Comparison of ENCODE assay signal across 9 mouse cellular contexts in genomic region chr16:91303776-91304709, GRCm38 (mm10). TPM values are rescaled to one million over a fixed set of nuclear protein-coding genes. Genes with fewer than 3 reads are reported as not detected.
DNase-seq lines count a peak whose midpoint lies in the region; ATAC-seq lines count a peak whose summit lies in the region.
"Had no signal": no experiment of that assay in that cellular context is flagged by ENCODE, and none has a peak within 500 bp of the region (broad histone marks: within the 10 kb centered on the region; RNA-seq: fewer than 3 reads in every experiment).

No protein-coding gene starts in this region.

- intact Hi-C loops in left cerebral cortex, postnatal 4 days (cut with DNase I), result no loop called here

- no peaks in the 10 kb centered on the region for H3K36me3 ChIP-seq in heart, embryonic 15.5 days
- H3K36me3 ChIP-seq in heart, embryonic 12.5 days, result no peaks in the 10 kb centered on the region
- H3K36me3 ChIP-seq: limb, embryonic 13.5 days had no signal

- peak; percentile 75 for DNase-seq in adrenal gland, postnatal 14 days
- DNase-seq in frontal cortex, postnatal 10 days (ENCODE audit: low spot score in 2 of 2), result peak; percentile 44 to 50
- DNase-seq in left cerebral cortex, postnatal 4 days, result peak; percentile 80
- no peak for DNase-seq in urinary bladder, postnatal 10 days (ENCODE audit: low spot score)
- no peak for DNase-seq in natural killer cell, adult 2 months (ENCODE audit: low spot score in 2 of 2)
- DNase-seq in liver, result no peak

- H3K4me2 ChIP-seq in heart, embryonic 15.5 days, result peak overlapping the region; percentile 15; the same call in 1 of the 2 replicates
- H3K4me2 ChIP-seq in heart, embryonic 12.5 days, result no peak overlapping the region
- H3K4me2 ChIP-seq: limb, embryonic 13.5 days had no signal

- H3K27ac ChIP-seq in heart, embryonic 15.5 days, result no peak overlapping the region
- no peak overlapping the region for H3K27ac ChIP-seq in heart, embryonic 12.5 days (ENCODE audit: poor library complexity, severe bottlenecking)
- H3K27ac ChIP-seq: limb, embryonic 13.5 days had no signal

- WGBS in heart, embryonic 15.5 days, result 36% methylated on average over 26 of the region's 26 CpGs
- 46% methylated on average over 26 of the region's 26 CpGs for WGBS in heart, embryonic 12.5 days

- peaks cover 56% of the 10 kb centered on the region for H3K27me3 ChIP-seq in heart, embryonic 15.5 days
- peaks cover 72% of the 10 kb centered on the region for H3K27me3 ChIP-seq in heart, embryonic 12.5 days (replicated peaks)

- no peaks in the 10 kb centered on the region for H3K9me3 ChIP-seq in heart, embryonic 15.5 days (replicated peaks)
- H3K9me3 ChIP-seq in heart, embryonic 12.5 days (replicated peaks), result no peaks in the 10 kb centered on the region
- H3K9me3 ChIP-seq: limb, embryonic 13.5 days had no signal

- ATAC-seq in heart, embryonic 15.5 days (replicated peaks; ENCODE audit: insufficient number of reproducible peaks, insufficient read depth, low FRiP score, low read depth), result no peak
- ATAC-seq in heart, embryonic 12.5 days (ENCODE audit: insufficient number of reproducible peaks, low FRiP score), result no peak

- 0 out of 2 replicates have a peak, but pooled peaks cover 4% of the 10 kb centered on the region for H3K4me1 ChIP-seq in heart, embryonic 15.5 days (replicated peaks)
- no peaks in the 10 kb centered on the region for H3K4me1 ChIP-seq in heart, embryonic 12.5 days (replicated peaks)
- H3K4me1 ChIP-seq: limb, embryonic 13.5 days had no signal

- no peak overlapping the region for H3K9ac ChIP-seq in heart, embryonic 15.5 days
- H3K9ac ChIP-seq in heart, embryonic 12.5 days, result no peak overlapping the region
- H3K9ac ChIP-seq: limb, embryonic 13.5 days had no signal

- no peak overlapping the region for H3K4me3 ChIP-seq in heart, embryonic 15.5 days
- no peak overlapping the region for H3K4me3 ChIP-seq in heart, embryonic 12.5 days
- H3K4me3 ChIP-seq: limb, embryonic 13.5 days had no signal

RNA-seq across cellular contexts. Expression of gene Olig1, which starts 34.5 kb away (rescaled TPM):
- 0.11 TPM in 2 replicates for polyA plus RNA-seq in heart, embryonic 15.5 days (2015; fragmentation: Nextera tagmentation; extraction: Ambion mirVana)
- not detected in 2 replicates for polyA plus RNA-seq in heart, embryonic 12.5 days (2016; fragmentation: Nextera tagmentation; extraction: Ambion mirVana)
- total RNA-seq in adrenal gland, postnatal 14 days (2021), result 1.1 and 1.2 TPM in 2 replicates
- 100 to 1,000 TPM in 1 of 2 experiments, 10 to 100 TPM in 1; 95.9 to 102 TPM for total RNA-seq in left cerebral cortex, postnatal 4 days (2021)

Comparison
In these comparisons a context has a peak if more than half of its experiments do, and no peak if none do; other contexts are left out.
1. DNase-seq: peak in adrenal gland, postnatal 14 days (single experiment), frontal cortex, postnatal 10 days (2 of 2) and left cerebral cortex, postnatal 4 days (single experiment); none in urinary bladder, postnatal 10 days (single experiment), natural killer cell, adult 2 months (0 of 2) and liver (single experiment).
2. RNA of gene Olig1, which starts 34.5 kb away (total RNA-seq): 95.9 to 102 TPM in left cerebral cortex, postnatal 4 days; 1.1 to 1.2 TPM in adrenal gland, postnatal 14 days; every median in the first group is over 10 times any median in the second.